Mouse (Mus musculus) MEL (cell line): Measurements from ENCODE around the gene B230307C23Rik.

Experiments used
- CTCF ChIP-seq, 3 experiments: IDR thresholded peaks in 2 of 3; conservative IDR thresholded peaks in 1 of 3; 2 replicates each; pipeline ENCODE4 v1.5.1; 2011 to 2012; ENCODE audit warnings: low read length in 3 of 3, low read depth in 2 of 3, mild to moderate bottlenecking in 2 of 3, improper control_type of control experiment in 1 of 3, inconsistent platforms in 1 of 3, mixed read lengths in 1 of 3, moderate library complexity in 1 of 3; ENCODE audit not compliant: control insufficient read depth in 1 of 3, insufficient read depth in 1 of 3, poor library complexity in 1 of 3, severe bottlenecking in 1 of 3
- E2F4 ChIP-seq: IDR thresholded peaks from 2 replicates; pipeline ENCODE4 v1.6.1; 2011; ENCODE audit warnings: low read depth, low read length, improper control_type of control experiment, borderline replicate concordance
- ELF1 ChIP-seq: IDR thresholded peaks from 2 replicates; pipeline ENCODE4 v1.6.1; 2014; ENCODE audit warnings: low read depth, mild to moderate bottlenecking, inconsistent platforms, low read length, improper control_type of control experiment, moderate library complexity
- GATA1 ChIP-seq: IDR thresholded peaks from 2 replicates; pipeline ENCODE4 v1.6.1; 2011; ENCODE audit warnings: low read depth, low read length, improper control_type of control experiment
- HCFC1 ChIP-seq: IDR thresholded peaks from 2 replicates; pipeline ENCODE4 v1.6.1; 2012; ENCODE audit warnings: low read depth, mild to moderate bottlenecking, inconsistent platforms, low read length, improper control_type of control experiment, moderate library complexity
- JUND ChIP-seq: IDR thresholded peaks from 2 replicates; pipeline ENCODE4 v1.6.1; 2011; ENCODE audit warnings: low read depth, mild to moderate bottlenecking, improper control_type of control experiment, low read length
- NRF1 ChIP-seq: IDR thresholded peaks from 2 replicates; pipeline ENCODE4 v1.6.1; 2014; ENCODE audit warnings: low read depth, mild to moderate bottlenecking, inconsistent platforms, low read length, improper control_type of control experiment, moderate library complexity; ENCODE audit not compliant: poor library complexity, insufficient read depth, severe bottlenecking
- POLR2A ChIP-seq, 2 experiments: IDR thresholded peaks; 2 replicates each; pipeline ENCODE4 v1.6.1; 2011 to 2012; ENCODE audit warnings: low read length in 2 of 2, mild to moderate bottlenecking in 2 of 2, control low read depth in 1 of 2, improper control_type of control experiment in 1 of 2, low read depth in 1 of 2, moderate library complexity in 1 of 2; ENCODE audit not compliant: control insufficient read depth in 1 of 2, insufficient read depth in 1 of 2, poor library complexity in 1 of 2
- POLR2AphosphoS5 ChIP-seq: IDR thresholded peaks from 2 replicates; pipeline ENCODE4 v1.6.1; 2012; ENCODE audit warnings: low read depth, borderline replicate concordance, mild to moderate bottlenecking, inconsistent platforms, low read length, moderate library complexity, mixed read lengths
- TBP ChIP-seq: IDR thresholded peaks from 2 replicates; pipeline ENCODE4 v1.8.0; 2011; ENCODE audit warnings: low read depth, low read length, improper control_type of control experiment
- ZKSCAN1 ChIP-seq: IDR thresholded peaks from 2 replicates; pipeline ENCODE4 v1.6.1; 2012; ENCODE audit warnings: low read depth, mild to moderate bottlenecking, inconsistent platforms, low read length, improper control_type of control experiment, moderate library complexity
- ZNF384 ChIP-seq: IDR thresholded peaks from 2 replicates; pipeline ENCODE4 v1.6.1; 2012; ENCODE audit warnings: low read depth, mild to moderate bottlenecking, inconsistent platforms, low read length, improper control_type of control experiment

DNA sequence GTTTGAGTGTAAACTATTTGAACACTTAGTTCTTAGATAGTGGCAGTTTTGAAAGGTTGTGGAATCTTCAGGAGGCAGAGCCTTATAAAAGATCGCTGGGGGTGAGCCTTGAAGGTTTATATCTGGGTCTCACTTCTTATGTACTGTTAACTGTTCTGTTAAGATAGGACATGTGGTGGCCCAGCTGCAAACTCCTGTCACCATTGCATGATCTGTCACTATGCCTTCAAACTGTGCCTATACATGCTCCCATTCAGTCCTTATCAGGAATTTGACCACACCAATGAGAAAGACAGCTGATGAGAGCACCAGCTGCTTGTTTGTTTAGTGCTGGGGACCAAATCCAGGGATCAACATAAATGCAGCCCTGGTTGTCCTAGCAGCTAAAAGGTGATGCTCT is 19.8 kb upstream of the B230307C23Rik start:
- TF ChIP-seq POLR2A (IDR thresholded peaks at IDR 0.05; ENCODE audit: control insufficient read depth in 1 of 2, insufficient read depth in 1 of 2, low read depth in 1 of 2, low read length in 2 of 2, poor library complexity in 1 of 2) (no peak), E2F4 (no peak), JUND (no peak), CTCF (IDR thresholded peaks at IDR 0.05 in 2 of 3, conservative IDR thresholded peaks at IDR 0.05 in 1 of 3; ENCODE audit: control insufficient read depth in 1 of 3, insufficient read depth in 1 of 3, low read depth in 2 of 3, low read length in 3 of 3, poor library complexity in 1 of 3, severe bottlenecking in 1 of 3) (no peak), GATA1 (peak; percentile 45; the same call in 1 of the 2 replicates), ZKSCAN1 (no peak), ELF1 (no peak), NRF1 (no peak), TBP (no peak), HCFC1 (no peak), ZNF384 (no peak), POLR2AphosphoS5 (no peak)
